Mouse (Mus musculus): ENCODE measurements around the gene Cyp1a1. TPM values are rescaled to one million over a fixed set of nuclear protein-coding genes. Genes with fewer than 3 reads are reported as not detected.

Cyp1a1 gene
- polyA plus RNA-seq, 1 experiment from 2014 or later: 0.08 TPM

- no peak for ATAC-seq (replicated peaks; ENCODE audit: low FRiP score)
- H3K4me2 ChIP-seq: no peak within 1 kb of the TSS
- no peak within 1 kb of the TSS for H3K4me3 ChIP-seq (replicated peaks)
- no peak within 1 kb of the TSS for H3K27ac ChIP-seq
- no peaks in the 10 kb centered on the region for H3K27me3 ChIP-seq
- no peaks in the 10 kb centered on the region for H3K9me3 ChIP-seq (replicated peaks)
- WGBS: 74% methylated on average over 5 of the region's 5 CpGs
- H3K9ac ChIP-seq: no peak within 1 kb of the TSS
- H3K4me1 ChIP-seq: no peaks in the 10 kb centered on the region
- no peaks in the 10 kb centered on the region for H3K36me3 ChIP-seq
These were observed 4.2 kb upstream of the Cyp1a1 start, which contains the start of gene Cyp1a2 for GRCm38 (mm10) chr9:57683520-57683919. Cyp1a2 (minus strand) TSS chr9:57683703.

DNA sequence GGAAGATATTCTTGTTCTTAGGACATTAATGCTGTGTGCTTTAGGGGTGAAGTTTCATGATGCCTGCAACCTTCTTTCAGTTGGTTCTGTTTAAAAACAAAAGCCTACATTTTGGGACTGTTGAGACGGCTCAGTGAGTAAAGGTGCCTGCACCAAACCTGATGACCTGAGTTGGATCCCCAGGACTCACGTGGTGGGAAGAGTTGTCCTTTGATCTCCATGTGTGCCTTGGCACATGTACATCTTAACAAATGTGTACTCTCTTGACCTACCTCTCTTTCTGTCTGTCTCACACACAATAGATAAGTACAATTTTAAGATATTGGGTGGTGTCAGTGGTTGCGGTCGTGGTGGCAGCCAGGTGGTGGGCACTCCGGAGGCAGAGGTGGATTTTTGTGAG lies 1.7 kb upstream of the Cyp1a1 start:
- Histone ChIP-seq H3K4me1 (no peaks in the 10 kb centered on the region), H3K9ac (no peak overlapping the region), H3K27ac (no peak overlapping the region), H3K4me3 (replicated peaks) (no peak overlapping the region), H3K9me3 (replicated peaks) (no peaks in the 10 kb centered on the region), H3K4me2 (no peak overlapping the region), H3K36me3 (no peaks in the 10 kb centered on the region), H3K27me3 (no peaks in the 10 kb centered on the region)
- WGBS: 90% methylated on average over 5 of the region's 5 CpGs
- no peak for ATAC-seq (replicated peaks; ENCODE audit: low FRiP score)

- H3K36me3 ChIP-seq: no peaks in the 10 kb centered on the region
- H3K27me3 ChIP-seq: no peaks in the 10 kb centered on the region
- no peak overlapping the region for H3K9ac ChIP-seq
- H3K27ac ChIP-seq: no peak overlapping the region
- 46% methylated on average over 2 of the region's 2 CpGs for WGBS
- no peaks in the 10 kb centered on the region for H3K9me3 ChIP-seq (replicated peaks)
- ATAC-seq (replicated peaks; ENCODE audit: low FRiP score): no peak
- no peak overlapping the region for H3K4me3 ChIP-seq (replicated peaks)
- H3K4me1 ChIP-seq: no peaks in the 10 kb centered on the region
- no peak overlapping the region for H3K4me2 ChIP-seq
These were observed 430 bp downstream of the Cyp1a1 start for GRCm38 (mm10) chr9:57688158-57688557.

DNA sequence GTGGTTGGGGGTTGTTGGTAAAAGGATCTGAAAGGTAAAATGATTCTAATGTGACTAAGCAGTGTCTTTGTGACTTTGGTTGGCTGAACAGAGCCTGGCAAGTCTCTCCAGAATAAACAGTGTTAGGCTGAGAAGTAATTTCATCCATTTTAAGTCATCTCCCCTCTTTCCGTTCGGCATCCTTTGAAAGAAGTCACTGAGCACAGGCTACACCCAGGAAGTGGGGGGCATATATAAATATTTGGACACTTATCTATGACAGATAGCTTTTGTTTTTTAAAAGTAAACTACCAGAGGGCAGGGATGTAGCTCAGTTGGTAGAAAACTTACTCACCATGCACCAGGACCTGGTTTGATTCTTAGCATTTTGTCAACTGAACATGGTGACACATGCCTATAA lies 878 bp downstream of the Cyp1a1 start:
- Histone ChIP-seq H3K9ac (no peak overlapping the region), H3K27ac (no peak overlapping the region), H3K9me3 (replicated peaks) (no peaks in the 10 kb centered on the region), H3K4me3 (replicated peaks) (no peak overlapping the region), H3K27me3 (no peaks in the 10 kb centered on the region), H3K4me1 (no peaks in the 10 kb centered on the region), H3K36me3 (no peaks in the 10 kb centered on the region), H3K4me2 (no peak overlapping the region)
- 45% methylated on average over 2 of the region's 2 CpGs for WGBS
- ATAC-seq (replicated peaks; ENCODE audit: low FRiP score): no peak

GRCm38 (mm10) chr9:57694108-57694507 lies 6.4 kb downstream of the Cyp1a1 start:
- no peak overlapping the region for H3K27ac ChIP-seq
- no peak overlapping the region for H3K4me2 ChIP-seq
- H3K36me3 ChIP-seq: no peaks in the 10 kb centered on the region
- H3K27me3 ChIP-seq: peaks cover 36% of the 10 kb centered on the region
- H3K4me3 ChIP-seq (replicated peaks): no peak overlapping the region
- H3K4me1 ChIP-seq: peaks cover 18% of the 10 kb centered on the region
- WGBS: 81% methylated on average over 2 of the region's 2 CpGs
- no peak for ATAC-seq (replicated peaks; ENCODE audit: low FRiP score)
- H3K9ac ChIP-seq: no peak overlapping the region
- H3K9me3 ChIP-seq (replicated peaks): no peaks in the 10 kb centered on the region

DNA sequence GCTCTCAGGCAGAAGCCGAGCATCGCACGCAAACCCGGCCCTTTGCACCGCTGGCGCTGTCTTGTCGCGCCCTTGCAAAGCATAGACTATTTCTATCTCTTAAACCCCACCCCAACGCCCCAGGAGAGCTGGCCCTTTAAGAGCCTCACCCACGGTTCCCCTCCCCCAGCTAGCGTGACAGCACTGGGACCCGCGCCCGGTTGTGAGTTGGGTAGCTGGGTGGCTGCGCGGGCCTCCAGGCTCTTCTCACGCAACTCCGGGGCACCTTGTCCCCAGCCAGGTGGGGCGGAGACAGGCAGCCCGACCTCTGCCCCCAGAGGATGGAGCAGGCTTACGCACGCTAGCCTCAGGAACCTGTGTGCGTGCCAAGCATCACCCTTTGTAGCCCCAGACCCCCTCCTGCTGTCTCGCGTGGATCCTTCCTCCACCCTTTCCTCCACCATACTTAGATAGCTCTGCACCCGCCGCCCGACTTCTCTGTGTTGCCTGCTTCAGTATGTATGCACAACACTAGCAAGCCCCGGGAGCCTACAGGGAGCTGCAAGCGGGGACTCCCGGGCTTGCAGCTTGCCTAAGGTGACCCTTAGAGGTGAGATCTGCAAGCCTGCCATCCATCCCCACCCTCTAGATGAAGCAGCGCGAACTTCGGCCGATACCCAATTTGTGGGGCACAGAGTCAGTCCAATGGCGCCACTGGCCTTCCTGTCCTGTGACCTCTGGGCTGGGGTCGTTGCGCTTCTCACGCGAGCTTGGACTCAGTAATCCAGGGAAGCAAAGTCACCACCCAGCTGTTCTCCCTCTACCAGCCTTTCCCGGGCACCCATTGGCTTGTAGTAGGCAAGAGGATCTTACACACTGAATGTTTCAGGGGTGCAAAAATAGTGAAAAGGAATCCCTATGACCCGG lies 8.9 kb downstream of the Cyp1a1 start:
- H3K27ac ChIP-seq: no peak overlapping the region
- no peaks in the 10 kb centered on the region for H3K36me3 ChIP-seq
- ATAC-seq (replicated peaks; ENCODE audit: low FRiP score): peak; percentile 40; the same call in 1 of the 2 replicates
- H3K4me3 ChIP-seq (replicated peaks): peak overlapping the region; percentile 48
- H3K4me2 ChIP-seq: peak overlapping the region; percentile 91
- peaks cover 18% of the 10 kb centered on the region for H3K4me1 ChIP-seq
- H3K9me3 ChIP-seq (replicated peaks): no peaks in the 10 kb centered on the region
- peaks cover 38% of the 10 kb centered on the region for H3K27me3 ChIP-seq
- peak overlapping the region; percentile 42 for H3K9ac ChIP-seq
- under 1% methylated on average over 42 of the region's 42 CpGs for WGBS

DNA sequence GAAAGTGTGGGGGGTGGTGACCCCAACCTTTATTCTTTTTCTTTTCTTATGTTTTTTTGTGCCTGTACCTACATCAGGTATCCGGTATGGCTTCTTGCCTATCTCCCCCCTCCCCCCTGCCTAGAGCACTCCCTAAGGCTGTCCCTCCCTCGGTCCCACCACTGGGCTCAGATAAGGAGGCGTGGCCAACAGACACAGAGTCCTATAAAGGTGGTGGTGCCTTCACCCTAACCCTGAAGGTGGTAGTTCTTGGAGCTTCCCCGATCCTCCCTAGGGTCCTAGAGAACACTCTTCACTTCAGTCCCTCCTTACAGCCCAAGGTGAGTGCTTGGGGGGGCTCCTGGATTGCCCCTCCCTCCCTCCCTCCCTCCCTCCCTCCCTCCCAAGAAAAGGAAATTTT lies 9.7 kb downstream of the Cyp1a1 start:
- H3K4me2 ChIP-seq: no peak overlapping the region
- H3K36me3 ChIP-seq: no peaks in the 10 kb centered on the region
- H3K4me3 ChIP-seq (replicated peaks): no peak overlapping the region
- no peak overlapping the region for H3K27ac ChIP-seq
- peaks cover 38% of the 10 kb centered on the region for H3K27me3 ChIP-seq
- WGBS: 17% methylated on average over 4 of the region's 4 CpGs
- 0 out of 2 replicates have a peak, but pooled peaks have one; percentile 29 for ATAC-seq (replicated peaks; ENCODE audit: low FRiP score)
- H3K4me1 ChIP-seq: peaks cover 18% of the 10 kb centered on the region
- H3K9ac ChIP-seq: no peak overlapping the region
- no peaks in the 10 kb centered on the region for H3K9me3 ChIP-seq (replicated peaks)

DNA sequence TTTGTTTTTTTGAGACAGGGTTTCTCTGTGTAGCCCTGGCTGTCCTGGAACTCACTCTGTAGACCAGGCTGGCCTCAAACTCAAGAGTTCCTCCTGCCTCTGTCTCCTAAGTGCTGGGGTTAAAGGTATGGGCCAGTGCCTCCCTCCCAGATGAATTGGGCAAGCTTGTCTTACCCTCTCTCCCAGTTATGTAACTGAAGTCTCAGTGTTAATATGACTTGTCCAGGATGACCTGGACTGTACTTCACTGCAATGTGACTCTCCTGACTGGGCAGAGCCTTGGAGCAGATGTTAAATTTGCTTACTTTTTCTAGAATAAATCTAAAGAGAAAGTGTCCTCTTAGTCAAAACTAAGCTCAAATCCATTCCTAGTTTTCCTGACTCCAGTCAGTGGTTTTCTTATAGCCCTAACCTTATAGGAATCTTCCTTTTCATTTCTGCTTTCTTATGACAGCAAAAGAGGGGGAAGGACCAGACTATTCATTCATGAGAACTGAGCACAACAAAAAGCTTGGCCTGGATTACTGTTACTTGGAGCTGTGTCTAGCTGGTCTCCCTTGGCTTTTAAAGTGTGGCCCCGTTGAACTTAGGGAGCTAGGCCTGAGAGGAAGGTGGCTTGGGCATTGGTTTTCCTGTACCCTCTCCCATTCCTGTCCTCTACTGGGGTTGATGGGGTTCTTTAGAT lies 10.9 kb downstream of the Cyp1a1 start:
- ATAC-seq (replicated peaks; ENCODE audit: low FRiP score): no peak
- 80% methylated on average over 1 of the region's 1 CpGs for WGBS

DNA sequence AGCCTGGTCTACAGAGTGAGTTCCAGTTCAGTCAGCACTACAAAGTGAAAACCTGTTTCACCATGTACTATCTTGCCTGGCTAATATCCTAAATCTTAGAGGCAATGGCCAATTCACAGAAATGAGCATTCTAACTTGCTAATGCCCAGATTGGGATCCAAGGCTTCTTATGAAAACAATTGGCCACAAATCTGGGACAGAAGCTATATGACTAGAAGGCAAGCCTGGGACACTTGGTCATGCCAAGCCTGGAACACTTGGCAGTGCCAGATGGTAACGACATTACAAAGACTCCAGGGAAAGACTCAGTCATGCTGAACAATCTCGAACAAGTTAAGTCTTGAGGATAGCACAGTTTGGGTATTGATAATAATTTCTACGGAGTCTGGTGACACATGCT lies 18.8 kb downstream of the Cyp1a1 start:
- no peak for ATAC-seq (replicated peaks; ENCODE audit: low FRiP score)
- WGBS: 86% methylated on average over 3 of the region's 3 CpGs
- Histone ChIP-seq H3K27me3 (no peaks in the 10 kb centered on the region), H3K9ac (no peak overlapping the region), H3K27ac (no peak overlapping the region), H3K4me1 (peaks cover 15% of the 10 kb centered on the region), H3K36me3 (no peaks in the 10 kb centered on the region), H3K4me2 (no peak overlapping the region), H3K9me3 (replicated peaks) (no peaks in the 10 kb centered on the region), H3K4me3 (replicated peaks) (no peak overlapping the region)

More for the DNA sequence above, 10.9 kb downstream of the Cyp1a1 start:
- Histone ChIP-seq H3K27me3 (peaks cover 38% of the 10 kb centered on the region), H3K9ac (no peak overlapping the region), H3K27ac (no peak overlapping the region), H3K4me1 (peaks cover 18% of the 10 kb centered on the region), H3K9me3 (replicated peaks) (no peaks in the 10 kb centered on the region), H3K36me3 (no peaks in the 10 kb centered on the region), H3K4me3 (replicated peaks) (no peak overlapping the region), H3K4me2 (no peak overlapping the region)

GRCm38 (mm10) chr9:57708068-57708719 lies 20.5 kb downstream of the Cyp1a1 start, which contains the start of gene Edc3:
Edc3 (plus strand) TSS chr9:57708540.
- under 1% methylated on average over 23 of the region's 23 CpGs for WGBS

GRCm38 (mm10) chr9:57708720-57709274 lies 21.1 kb downstream of the Cyp1a1 start:
- Histone ChIP-seq H3K4me1 (peaks cover 15% of the 10 kb centered on the region), H3K9me3 (replicated peaks) (no peaks in the 10 kb centered on the region), H3K36me3 (peaks cover 17% of the 10 kb centered on the region), H3K9ac (peak overlapping the region; percentile 85), H3K4me3 (replicated peaks) (peak overlapping the region; percentile 93), H3K27me3 (no peaks in the 10 kb centered on the region), H3K27ac (peak overlapping the region; percentile 93), H3K4me2 (peak overlapping the region; percentile 79)
- ATAC-seq (replicated peaks; ENCODE audit: low FRiP score): peak; percentile 60
- WGBS: 3% methylated on average over 35 of the region's 39 CpGs

More at GRCm38 (mm10) chr9:57708068-57708719, 20.5 kb downstream of the Cyp1a1 start, which contains the start of gene Edc3:
- H3K27me3 ChIP-seq: no peaks in the 10 kb centered on the region
- peak; percentile 97 for ATAC-seq (replicated peaks; ENCODE audit: low FRiP score)
- peak within 1 kb of the TSS; percentile 93 for H3K4me3 ChIP-seq (replicated peaks)
- peak within 1 kb of the TSS; percentile 79 for H3K4me2 ChIP-seq
- peak within 1 kb of the TSS; percentile 85 for H3K9ac ChIP-seq
- H3K9me3 ChIP-seq (replicated peaks): no peaks in the 10 kb centered on the region
- H3K36me3 ChIP-seq: peaks cover 12% of the 10 kb centered on the region
- H3K27ac ChIP-seq: peak within 1 kb of the TSS; percentile 93
- peaks cover 15% of the 10 kb centered on the region for H3K4me1 ChIP-seq
